Mouse (Mus musculus) heart, adult 9 months (tissue): Measurements from ENCODE around the gene Sox10.
A peak's percentile ranks its signal among the peaks of the same experiment; 100 is the strongest.

ENCODE experiments used
- DNase-seq, 2 experiments: peaks; one replicate each; pipeline ENCODE4 v3.0.0; 2022; ENCODE audit warnings: low spot score in 2 of 2

Sox10 gene

DNA sequence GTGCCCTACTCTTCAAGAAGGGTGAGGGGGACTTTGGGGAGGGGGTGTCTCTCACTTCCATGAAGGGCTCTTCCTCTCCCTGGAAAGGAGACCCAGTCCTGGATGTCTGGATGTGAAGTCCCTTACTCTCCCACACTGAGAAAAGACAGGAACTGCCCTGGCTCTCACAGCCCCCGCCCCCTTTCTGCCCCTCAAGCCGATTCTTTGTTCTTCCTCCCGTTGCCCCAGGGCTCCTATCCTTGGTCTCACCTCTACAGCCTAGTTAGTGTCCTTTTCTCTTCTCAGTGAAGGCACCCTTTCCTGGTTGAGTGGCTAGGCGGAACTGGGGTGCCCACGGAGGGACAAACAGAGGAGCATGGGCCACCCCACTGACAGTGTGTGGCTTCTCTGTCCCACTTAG is at the start of gene Sox10:
TSS of gene Sox10 (minus strand) at position 101 of the 400 bp plus-strand sequence.
- no peak for DNase-seq

- no peak for DNase-seq
Measured at GRCm38 (mm10) chr15:79213591-79213990, 48.6 kb upstream of the Sox10 start.

DNA sequence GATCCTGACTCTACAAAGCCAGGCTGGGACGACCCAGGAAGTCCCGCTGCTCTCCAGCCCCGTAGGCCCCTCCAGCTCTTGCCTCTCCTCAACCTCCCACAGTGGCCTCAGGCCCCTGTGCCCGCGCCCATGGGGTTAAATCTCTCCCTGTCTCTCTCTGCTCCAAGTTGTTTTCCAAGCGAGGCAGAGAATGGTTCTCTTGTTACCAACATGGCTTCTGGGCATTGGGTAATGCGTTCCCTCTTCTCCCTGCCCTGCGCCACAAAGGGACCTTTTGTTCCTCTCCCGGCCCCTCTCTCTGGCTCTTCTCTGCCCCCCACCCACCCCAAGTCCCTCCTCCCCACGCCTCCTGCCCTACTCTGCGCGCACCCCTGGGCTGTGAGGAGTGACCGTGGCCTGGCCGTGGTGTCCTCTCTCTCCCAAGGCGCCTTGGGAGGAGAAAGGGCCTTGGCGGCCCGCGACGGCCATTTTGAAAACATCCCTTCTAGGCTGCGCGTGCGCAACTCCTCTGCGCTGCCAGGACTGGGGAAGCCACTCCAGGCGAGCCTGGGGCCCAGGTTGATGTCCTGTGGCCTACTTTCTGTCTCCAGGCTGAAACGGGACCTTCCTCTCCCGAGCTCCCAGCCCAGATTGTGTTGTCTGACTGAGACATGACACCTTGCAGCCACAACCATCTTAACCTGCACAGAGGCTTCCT is 47.9 kb upstream of the Sox10 start:
- no peak for DNase-seq

DNA sequence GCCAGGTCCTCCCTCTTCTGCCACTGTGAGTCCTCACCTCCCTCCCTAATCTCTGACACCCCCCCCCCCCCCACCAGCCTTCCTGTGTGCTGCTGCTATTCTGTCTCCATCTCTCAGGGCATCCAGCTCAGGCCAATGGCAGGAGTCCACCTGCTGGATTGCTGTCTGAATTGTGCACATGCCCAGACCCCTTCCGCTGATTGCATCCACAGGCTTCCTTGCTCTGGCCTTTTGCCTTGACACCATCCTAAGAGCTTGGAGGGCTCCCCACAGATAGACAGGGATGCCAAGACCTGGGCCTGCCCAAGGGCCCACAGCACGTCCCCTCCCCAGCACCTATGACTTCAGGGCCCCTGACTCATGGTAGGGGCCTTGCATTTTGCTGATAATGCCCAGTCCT is 45.3 kb upstream of the Sox10 start:
- DNase-seq, result no peak

GRCm38 (mm10) chr15:79208758-79209439 is 43.9 kb upstream of the Sox10 start:
- DNase-seq, result peak; percentile 44 to 62

DNA sequence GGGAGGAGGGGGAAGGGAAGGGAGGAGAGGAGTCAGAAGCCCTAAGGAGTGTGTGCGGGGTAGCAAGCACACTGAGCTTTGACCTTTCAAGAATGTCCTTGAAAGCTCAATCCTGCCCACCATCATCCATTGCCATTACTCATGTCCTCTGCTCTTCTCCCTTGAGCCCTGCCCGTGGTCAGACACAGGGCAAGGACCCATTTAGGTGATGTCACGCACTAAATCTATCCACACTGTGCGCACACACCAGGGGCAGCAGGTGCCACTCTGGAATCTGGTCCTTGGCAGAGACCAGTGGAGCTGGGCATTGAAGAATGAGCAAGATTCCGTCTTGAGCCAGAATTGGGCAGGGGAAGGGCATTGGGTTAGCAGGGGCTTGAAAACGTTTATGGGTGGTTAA is 43.2 kb upstream of the Sox10 start:
- no peak for DNase-seq

DNA sequence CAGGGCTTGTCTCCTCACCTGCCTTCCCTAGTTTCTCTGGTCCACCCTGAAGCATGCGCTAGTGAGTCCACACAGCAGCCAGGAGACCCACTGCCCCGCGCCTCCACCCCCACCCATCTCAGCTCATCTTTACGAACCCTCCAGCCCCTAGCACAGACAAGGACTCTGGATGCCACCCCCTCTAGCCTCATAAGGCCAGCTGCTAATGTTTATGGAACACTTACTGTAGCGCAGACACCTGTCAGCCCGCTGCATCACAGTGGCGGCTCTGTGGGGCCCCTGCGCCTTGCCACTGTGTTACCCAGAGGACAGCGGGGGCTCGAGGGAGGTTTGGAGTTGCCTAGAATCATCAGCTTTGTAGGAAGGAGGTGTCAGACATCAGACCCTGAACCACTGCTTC is 37.5 kb upstream of the Sox10 start:
- DNase-seq, result no peak

GRCm38 (mm10) chr15:79201491-79202150 is 36.6 kb upstream of the Sox10 start:
- DNase-seq, result no peak

- DNase-seq, result no peak
Measured at GRCm38 (mm10) chr15:79199390-79199976, 34.4 kb upstream of the Sox10 start.

DNA sequence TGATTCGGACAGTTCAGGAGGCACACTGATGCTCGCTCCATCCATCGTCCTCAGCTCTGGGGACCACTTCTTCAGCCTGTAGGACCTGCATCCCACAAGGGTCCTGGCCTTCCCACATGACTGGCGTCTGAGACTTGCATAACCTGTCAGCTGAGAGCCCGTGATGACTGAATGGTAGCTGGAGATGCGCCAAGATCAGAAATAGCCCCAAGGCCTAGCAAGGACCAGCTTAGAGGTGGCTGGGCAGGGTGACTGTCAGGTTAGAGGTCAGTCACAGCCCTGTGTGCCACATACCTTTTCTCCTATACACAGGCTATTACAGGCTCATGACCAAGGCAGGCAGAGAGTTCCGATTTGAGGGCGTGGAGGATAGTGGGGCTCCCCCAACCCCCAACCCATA is 30.5 kb upstream of the Sox10 start:
- DNase-seq, result peak; percentile 57 to 71

- DNase-seq, result no peak
Measured at GRCm38 (mm10) chr15:79194946-79195345, 29.9 kb upstream of the Sox10 start.

DNA sequence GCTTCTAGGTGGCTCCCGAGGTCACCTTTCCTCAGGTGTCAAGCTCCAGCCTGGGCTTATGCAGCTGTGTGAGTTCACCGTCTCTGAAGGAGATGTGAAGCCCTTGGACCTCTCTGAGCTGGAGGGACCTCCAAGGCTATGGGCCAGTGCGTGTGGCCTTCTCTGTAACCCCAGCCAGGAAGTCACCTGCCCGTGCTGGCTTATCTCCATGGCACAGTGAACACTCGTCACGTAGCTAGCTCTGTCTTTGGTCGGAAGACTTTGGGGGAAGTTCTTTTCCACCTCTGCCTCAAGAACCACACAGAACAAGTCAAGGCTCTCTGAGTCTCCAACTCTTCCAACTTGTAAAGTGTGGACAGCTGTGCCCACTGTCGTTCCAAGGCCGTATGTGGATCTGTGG is 29.0 kb upstream of the Sox10 start:
- no peak for DNase-seq

DNA sequence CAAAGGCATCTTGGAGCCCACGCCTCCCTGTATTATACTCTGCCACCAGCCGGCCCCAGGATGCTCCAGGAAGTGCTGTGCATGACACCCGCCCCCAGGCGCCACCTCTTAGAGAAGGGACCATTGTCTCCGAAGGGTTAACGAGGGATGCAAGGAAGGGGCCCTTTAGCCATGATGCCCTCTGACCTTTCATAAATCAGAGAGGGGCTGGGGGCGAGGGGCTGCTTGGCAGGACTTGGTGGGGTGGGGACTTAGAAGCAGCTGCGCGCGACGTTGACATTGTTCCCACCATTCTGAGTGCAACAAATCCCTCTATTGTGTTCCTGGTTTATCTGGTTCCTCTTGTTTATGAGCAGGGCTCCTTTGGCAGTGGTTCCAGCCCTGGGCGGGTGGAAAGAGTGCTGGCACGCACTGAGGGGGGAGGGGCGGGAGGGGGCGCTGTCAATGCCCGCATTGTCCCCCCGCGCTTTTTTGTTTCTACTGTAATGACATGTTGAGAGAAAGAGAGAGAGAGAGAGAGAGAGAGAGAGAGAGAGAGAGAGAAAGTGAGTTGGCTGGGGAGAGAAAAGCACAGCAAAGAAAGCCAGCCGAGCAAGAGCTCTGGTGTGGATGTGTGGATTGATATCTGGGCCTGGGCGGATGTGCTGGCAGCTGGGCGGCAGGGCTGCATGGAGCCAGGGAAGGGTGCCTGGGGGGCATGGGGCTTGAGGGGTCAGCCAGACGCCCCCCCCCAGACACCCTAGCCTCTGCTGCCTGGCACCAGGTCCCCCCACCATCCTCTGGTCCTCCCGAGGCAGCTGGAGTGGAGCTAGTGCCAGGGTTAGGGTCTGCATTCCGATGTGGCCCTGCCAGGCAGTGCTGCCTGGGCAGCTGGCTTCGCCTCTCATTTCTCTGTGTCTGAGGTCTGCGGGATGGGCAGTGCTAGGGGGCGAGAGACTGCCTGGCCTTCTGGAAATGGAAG is 28.1 kb upstream of the Sox10 start:
- peak in 1 of 2 experiments; percentile 28 for DNase-seq

- no peak for DNase-seq
Measured at GRCm38 (mm10) chr15:79192450-79192849, 27.4 kb upstream of the Sox10 start.

- no peak for DNase-seq
Measured at GRCm38 (mm10) chr15:79191426-79191825, 26.4 kb upstream of the Sox10 start.

DNA sequence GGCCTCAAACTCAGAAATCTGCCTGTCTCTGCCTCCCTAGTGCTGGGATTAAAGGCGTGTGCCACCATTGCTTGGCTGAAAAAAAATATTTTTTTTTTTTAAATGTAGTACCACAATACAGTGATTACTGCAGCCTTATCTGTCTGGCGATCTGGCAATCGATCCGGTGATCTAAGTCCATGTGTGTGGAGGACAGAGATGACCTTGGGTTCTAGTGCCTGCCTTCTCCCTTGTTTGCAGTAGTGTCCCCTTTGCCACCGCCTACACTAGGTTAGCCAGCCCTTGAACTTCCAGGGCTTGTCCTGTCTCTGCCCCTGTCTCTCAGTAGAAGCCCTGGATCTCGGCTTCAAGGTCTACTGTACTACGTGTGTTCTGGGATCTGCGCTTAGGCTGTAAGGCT is 22.8 kb upstream of the Sox10 start:
- no peak for DNase-seq

DNA sequence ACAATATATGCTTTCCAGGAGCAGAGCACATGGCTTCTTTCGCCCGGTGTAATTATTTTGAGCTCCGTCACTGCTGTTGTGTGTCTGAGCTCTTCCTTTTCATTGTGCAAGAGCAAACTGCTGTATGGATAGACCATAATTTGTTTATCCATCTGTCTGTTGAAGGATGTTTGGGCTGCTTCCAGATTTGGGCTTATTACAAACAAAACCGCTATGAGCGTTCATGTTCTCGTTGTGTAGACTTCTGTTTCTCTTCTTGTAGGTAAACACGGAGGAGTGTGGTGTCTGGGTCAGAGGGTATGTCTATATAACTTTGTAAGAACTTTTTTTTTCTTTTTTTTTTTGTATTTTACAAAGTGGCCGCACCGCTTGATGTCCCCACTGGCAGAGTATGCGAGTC is 20.2 kb upstream of the Sox10 start:
- DNase-seq, result no peak

DNA sequence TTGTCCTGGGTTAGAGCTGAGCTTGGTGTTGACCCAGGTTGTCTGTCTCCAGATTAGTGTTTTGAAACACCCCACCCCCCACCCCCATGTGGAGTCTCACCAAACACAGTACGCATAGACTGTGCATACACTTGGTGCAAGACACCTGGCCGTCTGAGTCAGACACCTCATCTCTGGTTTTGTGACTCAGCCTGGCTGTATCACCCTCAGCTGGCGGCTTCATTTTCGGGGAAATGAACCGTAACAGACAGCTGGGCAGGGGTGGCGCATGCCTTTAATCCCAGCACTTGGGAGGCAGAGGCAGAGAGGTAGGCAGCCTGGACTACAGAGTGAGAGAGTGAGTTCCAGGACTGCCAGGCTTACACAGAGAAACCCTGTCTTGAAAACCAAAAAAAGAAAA is 11.9 kb upstream of the Sox10 start:
- no peak for DNase-seq

DNA sequence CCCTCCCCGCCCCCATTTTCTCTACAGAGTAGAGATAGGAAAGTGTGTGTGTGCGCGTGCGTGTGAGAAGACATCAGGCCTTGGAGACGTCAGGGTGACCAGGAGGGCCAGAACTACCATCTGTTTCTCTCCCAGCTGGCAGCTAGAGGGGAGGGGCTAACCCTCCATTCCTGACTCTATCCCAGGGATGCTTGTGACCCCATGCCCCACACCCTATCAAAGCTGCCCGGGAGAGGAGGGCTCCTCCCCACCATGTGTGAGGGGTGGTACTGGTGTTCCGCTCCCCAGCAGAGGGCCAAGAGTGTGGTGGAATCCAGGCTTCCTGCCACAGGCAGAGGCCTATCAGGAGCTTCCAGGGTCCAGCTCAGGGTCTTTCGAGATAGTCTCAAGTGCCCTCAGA is 1.7 kb upstream of the Sox10 start:
- no peak for DNase-seq

DNA sequence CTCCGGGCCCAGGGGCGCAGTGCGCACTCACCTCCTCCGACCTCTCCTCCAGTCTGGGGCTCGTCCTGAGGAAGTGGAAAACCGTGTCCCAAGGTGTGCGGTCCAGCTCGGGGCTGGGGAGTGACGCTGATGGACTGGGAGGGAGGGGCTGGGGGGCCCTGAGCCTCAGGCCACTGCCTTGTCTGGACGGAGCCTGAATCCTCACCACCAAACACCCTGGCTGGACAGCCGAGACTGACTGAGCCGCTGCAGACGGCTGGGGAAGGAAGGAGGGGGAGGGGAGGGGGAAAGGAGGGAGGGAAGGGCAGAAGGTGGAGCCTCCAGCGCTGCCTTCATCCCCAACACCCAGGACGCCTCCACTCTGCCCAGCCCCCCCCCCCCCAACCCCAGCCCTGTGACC is 789 bp downstream of the Sox10 start:
- DNase-seq, result no peak

GRCm38 (mm10) chr15:79162822-79163221 is 2.2 kb downstream of the Sox10 start:
- no peak for DNase-seq

DNA sequence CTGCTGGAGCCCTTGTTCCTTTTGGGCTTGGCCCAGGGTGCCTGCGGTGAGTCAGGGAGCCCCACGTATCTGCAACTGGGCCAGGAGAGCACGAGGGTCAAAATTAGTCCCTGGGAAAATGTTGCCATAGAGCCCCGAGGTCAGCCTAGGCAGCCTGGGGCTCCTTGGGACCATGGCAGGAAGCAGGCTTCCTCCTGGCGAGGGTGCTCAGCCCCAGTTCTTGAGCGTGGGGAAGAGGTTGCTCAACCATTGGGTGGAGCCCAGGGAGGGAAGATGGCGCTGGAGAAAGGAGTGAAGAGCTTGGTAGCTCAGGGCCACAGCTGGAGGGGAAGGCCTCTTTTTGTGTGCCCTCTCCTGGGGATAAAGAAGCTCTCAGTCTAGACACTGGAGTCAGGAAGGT is 2.7 kb downstream of the Sox10 start:
- DNase-seq, result no peak
